Mouse (Mus musculus) small intestine, adult 10 weeks (tissue): ENCODE measurements around the gene Creb3l1. TPM values are rescaled to one million over a fixed set of nuclear protein-coding genes. Genes with fewer than 3 reads are reported as not detected.

ENCODE experiments used
- polyA plus RNA-seq: library from polyadenylated mRNA; stranded (reverse); fragments of 350-450 nt; fragmentation: Illumina TruSeq; extraction: RNeasy Lipid Tissue Mini Kit (QIAGEN cat#74804); gene quantifications from one replicate; pipeline ENCODE4 v1.2.3, GENCODE M21; 2014; ENCODE audit warnings: low replicate concordance

Gene Creb3l1
- polyA plus RNA-seq: 5.2 TPM

DNA sequence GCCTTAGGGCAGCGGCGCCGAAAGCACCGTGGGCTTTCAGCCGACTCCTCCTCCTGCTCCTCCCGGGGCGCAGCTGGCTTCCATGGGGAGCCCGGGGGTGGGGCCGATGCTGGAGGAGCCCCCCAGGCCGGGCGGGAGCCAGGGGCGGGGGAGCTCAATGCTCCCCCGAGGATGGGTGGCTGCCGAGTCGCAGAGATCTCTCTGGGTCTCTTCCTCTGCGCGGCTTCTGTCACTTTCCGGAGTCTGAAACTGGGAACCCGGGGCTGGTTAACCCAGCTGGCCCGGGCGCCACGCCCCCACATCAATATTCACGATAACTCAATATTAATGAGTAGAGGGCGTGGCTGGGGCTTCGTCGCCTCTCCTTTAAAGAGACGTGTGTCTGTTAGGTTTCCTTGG, at the start of gene Creb3l1:
TSS of gene Creb3l1 (minus strand) at position 229 of the 399 bp plus-strand sequence.

DNA sequence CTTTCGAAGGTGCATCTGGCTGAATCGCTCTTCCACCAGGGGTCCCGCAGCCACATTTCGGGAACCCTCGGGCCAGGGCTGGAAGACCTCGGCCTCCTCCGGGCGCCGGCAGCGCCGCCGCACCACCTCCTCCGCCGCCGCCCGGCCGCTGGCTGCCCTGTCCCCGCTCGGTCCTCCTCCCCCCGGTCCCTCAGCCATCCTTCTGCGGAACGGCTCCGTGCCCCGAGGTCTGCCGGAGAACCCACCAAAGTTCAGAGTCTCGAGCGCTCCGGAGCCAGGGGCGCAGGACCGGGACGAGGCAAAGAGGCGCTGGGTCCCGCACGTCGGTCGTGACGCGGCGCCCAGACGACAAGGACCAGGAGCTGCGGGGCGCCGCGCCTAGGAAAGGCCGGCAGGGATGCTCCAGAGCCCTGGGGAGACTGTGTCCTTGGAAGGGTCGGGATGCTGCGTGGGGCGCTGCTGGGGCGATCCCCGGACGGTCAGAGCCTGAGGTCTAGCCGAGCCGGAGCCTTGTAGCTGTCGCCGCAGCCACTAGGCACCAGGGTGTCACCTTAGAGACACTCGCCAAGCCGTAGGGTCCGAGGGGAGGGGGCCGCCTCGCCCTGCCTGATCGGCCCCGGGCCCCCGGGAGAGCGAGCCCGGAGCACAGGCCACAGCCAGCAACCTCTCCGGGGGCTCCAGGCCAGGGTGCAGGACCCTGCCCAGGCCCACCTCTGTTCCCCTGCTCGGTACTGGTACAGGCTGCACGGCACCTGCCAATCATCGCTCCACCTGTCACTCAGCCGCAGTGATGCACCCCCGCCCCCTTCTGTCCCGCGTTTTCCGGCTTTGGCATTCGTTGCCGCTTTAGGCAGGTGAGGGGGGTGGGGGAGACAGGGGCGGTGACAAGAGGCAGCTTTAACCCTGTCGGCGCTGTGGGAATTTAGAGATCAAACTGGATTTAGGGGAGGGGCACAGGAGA, 48.4 kb downstream of the Creb3l1 start, which contains the start of gene Dgkz:
TSS of gene Dgkz (minus strand) at position 284 of the 961 bp plus-strand sequence.

DNA sequence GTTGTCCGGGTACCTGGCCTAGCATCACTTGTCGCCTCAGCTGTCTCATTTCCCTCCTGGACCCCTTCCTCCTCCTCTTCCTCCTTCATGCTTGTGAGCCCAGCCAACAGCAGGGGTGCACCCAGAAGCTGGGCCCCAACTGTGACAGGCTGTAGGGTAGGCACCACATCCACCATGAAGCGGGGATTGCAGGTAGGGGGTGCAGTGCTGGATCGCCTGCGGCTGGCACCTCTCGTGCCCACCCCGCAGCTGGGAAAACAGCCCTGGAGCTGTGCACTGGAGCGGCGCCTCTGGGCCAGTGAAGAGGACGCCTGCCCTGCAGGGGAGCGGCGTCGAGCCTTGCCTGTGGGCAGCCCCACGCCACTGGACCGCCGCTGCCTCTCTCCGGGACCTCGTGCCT, 78.8 kb downstream of the Creb3l1 start, which contains the start of gene Gm9821:
TSS of gene Gm9821 (plus strand) at position 221 of the 400 bp plus-strand sequence.

Other genes starting within 250 kb of the Creb3l1 start
- not detected for gene Chrm4, start 97.3 kb downstream of the Creb3l1 start, polyA plus RNA-seq
- gene Mdk, start 92.2 kb downstream of the Creb3l1 start, polyA plus RNA-seq: 0.85 TPM
- gene Gm9821, start 78.8 kb downstream of the Creb3l1 start, polyA plus RNA-seq: not detected
- gene Dgkz, start 48.6 kb downstream of the Creb3l1 start, polyA plus RNA-seq: 0.56 TPM
- gene Phf21a, start 68.6 kb upstream of the Creb3l1 start, polyA plus RNA-seq: 24.8 TPM